Mouse (Mus musculus) ovary, postnatal 10 days (tissue): ENCODE results near the gene Gm4070.
"Not testable (repeated sequence)": the region's sequence is repeated elsewhere in the genome, so short reads cannot be mapped to it uniquely, and the experiment has no call there.

ENCODE experiments used
- DNase-seq: peaks from one replicate; pipeline ENCODE4 v3.0.0; 2022; ENCODE audit warnings: low spot score

Gm4070 gene

DNA sequence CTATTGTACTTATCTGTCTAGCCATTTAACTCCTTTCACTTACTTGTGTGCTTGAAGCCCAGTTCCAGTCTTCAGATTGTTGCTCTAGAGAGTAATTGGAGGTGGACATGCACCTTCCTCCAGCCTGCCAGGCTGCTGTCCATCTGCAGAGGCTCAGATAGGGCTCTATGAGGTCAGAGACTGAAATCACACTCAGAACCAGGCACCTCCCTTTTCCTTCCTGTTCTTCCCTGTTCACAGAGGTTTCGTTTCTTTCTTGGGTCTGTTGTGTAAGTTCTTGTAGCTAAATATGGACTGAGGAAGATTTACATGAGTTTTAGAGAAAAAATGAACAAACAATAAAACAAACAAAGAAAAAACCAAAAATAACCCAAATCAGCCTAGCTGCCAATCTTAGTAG is at the start of gene Gm4070:
Gene Gm4070, minus strand, starts transcription at position 156 of the 400 bp plus-strand sequence.
- not testable (repeated sequence) for DNase-seq

GRCm38 (mm10) chr7:105954540-105954939 is 773 bp upstream of the Gm4070 start:
- DNase-seq: not testable (repeated sequence)

- not testable (repeated sequence) for DNase-seq
Observed at GRCm38 (mm10) chr7:105952408-105952807, 1.4 kb downstream of the Gm4070 start.

GRCm38 (mm10) chr7:105945238-105945637 is 8.5 kb downstream of the Gm4070 start:
- DNase-seq: not testable (repeated sequence)

- not testable (repeated sequence) for DNase-seq
Observed at GRCm38 (mm10) chr7:105932132-105932531, 21.6 kb downstream of the Gm4070 start.

DNA sequence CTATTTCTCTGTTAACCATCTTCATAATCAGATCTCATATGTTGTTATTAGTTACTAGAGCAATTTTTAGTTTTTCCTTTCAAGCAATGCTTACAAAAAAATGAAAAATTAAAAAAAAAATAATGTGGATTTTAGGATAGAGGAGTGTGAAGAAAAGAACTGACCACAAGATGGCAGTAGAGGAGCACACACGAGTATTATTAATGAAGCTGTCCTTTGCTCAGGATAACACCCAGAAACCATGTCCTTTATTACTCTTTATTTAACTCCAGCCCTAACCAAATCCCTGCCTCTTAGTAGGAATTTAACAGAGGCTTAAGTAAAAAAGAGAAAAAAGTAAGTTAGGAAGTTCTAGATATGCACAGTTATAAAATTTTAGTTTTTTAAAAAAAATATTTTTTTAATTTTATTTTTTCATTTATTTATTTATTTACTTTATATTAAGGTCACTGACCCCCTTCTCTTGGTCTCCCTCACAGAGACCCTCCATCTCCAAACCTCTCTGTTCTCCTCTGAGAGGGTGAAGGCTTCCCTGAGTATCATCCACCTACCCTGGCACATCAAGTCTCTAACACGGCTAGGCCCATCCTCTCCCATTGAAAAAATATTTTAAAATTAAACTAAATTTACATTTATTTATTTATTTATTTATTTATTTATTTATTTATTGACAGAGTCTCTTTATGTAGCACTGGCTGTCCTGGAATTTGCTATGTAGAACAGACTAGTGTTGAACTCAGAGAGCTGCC is 70.0 kb downstream of the Gm4070 start:
- DNase-seq: not testable (repeated sequence)

DNA sequence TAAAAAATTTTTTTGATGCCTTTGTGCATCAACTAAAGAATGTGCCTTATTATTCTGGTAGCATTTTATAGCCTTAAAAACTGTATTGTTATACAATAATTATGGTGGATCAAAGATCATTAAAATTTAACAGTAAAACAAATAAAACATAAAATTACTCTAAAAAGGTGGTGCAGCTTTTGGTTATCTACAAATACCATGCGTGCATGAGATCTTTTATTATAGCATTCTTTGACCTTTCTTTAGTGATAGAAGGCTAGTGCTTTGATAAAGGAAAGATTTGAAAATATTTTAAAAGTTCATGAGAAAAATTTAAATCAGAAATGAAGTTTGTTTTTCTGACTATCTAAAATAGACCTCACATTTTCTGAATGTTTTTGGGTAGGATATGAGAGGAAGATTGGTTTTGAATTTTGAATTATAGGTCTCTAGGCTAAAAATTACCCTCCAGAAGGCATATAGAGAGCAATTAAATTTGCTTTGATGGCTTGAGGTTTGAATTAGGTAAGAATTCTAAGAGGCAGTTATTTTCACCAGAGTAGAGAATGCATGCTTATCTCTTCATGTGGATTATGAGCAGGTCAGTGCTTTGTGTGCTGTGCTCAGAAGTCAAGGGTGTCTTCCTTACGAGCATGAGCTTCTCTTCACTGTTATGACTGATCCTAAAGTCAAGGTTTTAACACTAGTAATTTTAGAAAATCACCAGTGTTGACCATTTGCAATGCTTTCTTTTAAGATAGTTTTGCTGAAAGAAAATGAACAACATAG is 73.9 kb downstream of the Gm4070 start:
- not testable (repeated sequence) for DNase-seq

- not testable (repeated sequence) for DNase-seq
Observed at GRCm38 (mm10) chr7:105855718-105856560, 97.8 kb downstream of the Gm4070 start.
